Mouse (Mus musculus) lung, adult 2 months (tissue): ENCODE measurements around the gene Arntl. TPM values are rescaled to one million over a fixed set of nuclear protein-coding genes. Genes with fewer than 3 reads are reported as not detected.

ENCODE experiments used
- DNase-seq: peaks from one replicate; pipeline ENCODE4 v3.0.0; 2022
- H3K4me1 ChIP-seq: fragments of 200-500 bp; 2 replicates; pipeline ENCODE4 v1.6.1; 2011; ENCODE audit warnings: low read length; ENCODE audit not compliant: control insufficient read depth, insufficient read depth
- H3K4me3 ChIP-seq: fragments of 200-500 bp; replicated peaks from 2 replicates; pipeline ENCODE3; 2011; ENCODE audit warnings: low read depth, mild to moderate bottlenecking, control low read depth, low read length; ENCODE audit errors: extremely low read depth
- CTCF ChIP-seq: fragments of 200-500 bp; IDR thresholded peaks from 2 replicates; pipeline ENCODE4 v1.5.1; 2011; ENCODE audit warnings: mild to moderate bottlenecking, low read length, control low read depth; ENCODE audit not compliant: insufficient read depth
- POLR2A ChIP-seq: fragments of 200-500 bp; IDR thresholded peaks from 2 replicates; pipeline ENCODE4 v1.6.1; 2011; ENCODE audit warnings: low read depth, mild to moderate bottlenecking, control low read depth, low read length, borderline replicate concordance; ENCODE audit errors: extremely low read depth
- WGBS: fragments of 180-500 bp; shearing (Covaris S2); methylation state at CpG from one replicate; pipeline ENCODE4 v1.1.7; 2018; 5-methylcytosine and 5-hydroxymethylcytosine counted together
- polyA plus RNA-seq: library from polyadenylated mRNA; depleted of rRNA; stranded (reverse); fragments of >200 nt; gene quantifications from 2 replicates; pipeline ENCODE4 v1.2.3, GENCODE M21; 2012; rRNA removed

The Arntl gene
- 4.6 and 15.8 TPM in 2 replicates for polyA plus RNA-seq

DNA sequence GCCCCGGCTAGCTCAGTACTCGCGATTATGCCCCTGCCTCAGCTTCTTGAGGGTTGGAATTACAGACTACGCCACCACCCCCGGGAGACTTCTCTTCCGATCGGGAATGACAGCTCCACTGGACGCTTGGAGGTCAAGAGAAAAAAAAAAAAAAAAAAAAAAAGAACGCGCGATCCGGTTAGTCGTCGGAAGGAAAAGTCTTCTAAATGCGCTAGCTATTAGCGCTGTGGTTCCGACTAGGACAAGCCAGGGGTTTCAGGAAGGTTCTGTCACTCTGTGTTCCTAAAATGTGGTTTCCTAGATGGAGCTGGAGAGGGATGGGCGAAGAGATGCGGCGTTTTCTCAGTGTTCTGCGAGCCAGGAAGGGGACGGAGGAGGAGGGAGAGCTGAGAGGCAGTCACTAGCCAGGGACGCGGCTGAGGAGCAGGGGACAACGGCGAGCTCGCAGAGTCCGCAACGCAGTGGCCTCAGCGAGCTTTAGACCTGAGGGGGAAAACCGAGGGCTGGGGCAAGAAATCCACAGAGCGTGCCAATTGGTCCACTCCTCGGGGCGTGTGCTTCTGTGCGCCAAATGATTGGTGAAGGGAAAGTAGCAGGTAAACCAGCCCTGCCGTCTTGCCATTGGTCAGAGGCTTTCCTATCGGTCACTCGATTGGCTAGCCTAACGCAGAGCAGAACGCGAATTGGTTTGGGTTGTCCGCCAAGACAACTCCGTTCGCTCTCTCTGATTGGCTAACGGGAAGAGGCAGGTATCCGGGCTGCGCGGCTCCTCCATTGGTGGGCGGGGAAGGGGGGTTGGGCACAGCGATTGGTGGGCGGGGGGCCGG is at the start of gene Arntl:
Gene Arntl (plus strand): TSS at position 822 of the 827 bp plus-strand sequence.
- Histone ChIP-seq H3K4me3 (peak within 1 kb of the TSS; percentile 90), H3K4me1 (peaks cover 16% of the 10 kb centered on the region)
- WGBS, result under 1% methylated on average over 52 of the region's 52 CpGs
- peak; percentile 91 for DNase-seq
- TF ChIP-seq CTCF (no peak), POLR2A (peak; percentile 81; the same call in 1 of the 2 replicates)

DNA sequence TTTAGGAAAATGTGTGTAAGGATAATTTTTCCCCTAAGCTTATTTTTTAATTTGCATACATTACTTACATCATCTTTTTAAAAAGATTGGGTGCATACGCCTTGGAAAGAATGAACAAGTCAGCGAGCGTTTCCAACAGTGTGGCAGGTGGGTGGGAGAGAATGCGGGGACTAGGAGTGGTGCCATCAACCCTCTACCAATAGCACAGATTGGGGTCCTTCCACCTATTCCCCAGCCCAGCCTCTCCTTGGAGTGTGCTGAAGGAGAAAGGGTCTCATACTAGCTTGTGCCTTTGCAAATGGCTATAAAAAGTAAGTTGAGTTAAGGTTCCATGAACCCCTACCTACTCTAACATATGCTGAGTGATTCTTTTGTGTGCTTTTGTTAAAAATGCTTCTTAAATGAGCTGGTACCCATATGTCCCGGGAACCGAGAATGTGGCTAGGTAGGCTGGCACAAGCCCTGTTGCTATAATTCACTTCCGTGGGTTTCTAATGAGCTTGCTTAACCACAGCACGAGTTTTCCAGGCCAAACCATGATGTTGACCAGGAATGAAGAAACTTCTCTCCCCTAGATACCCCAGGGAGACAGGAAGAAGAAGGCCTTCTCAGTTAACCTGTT is 46.1 kb upstream of the Arntl start:
- Histone ChIP-seq H3K4me1 (peaks cover 11% of the 10 kb centered on the region), H3K4me3 (no peak overlapping the region)
- DNase-seq, result no peak
- TF ChIP-seq CTCF (no peak), POLR2A (no peak)
- WGBS, result 92% methylated on average over 8 of the region's 8 CpGs

DNA sequence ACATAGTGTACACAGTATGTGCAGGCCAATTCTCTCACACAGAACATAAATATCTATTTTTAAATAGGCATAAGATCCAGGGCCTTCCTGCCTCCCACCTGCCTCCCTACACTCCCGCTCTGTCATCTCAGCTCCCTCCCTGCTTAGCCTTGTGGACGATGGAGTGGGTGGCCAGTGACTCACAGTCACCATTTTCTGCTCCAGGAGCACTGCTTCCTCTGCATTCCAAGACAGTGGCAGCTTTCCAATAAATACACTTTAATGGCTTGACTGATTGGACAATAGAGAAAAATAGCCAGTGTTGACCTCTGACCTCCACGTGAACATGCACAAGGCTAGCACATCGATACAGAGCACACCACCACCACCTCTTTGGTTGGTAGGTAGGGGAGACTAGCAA is 42.5 kb upstream of the Arntl start:
- TF ChIP-seq CTCF (no peak), POLR2A (no peak)
- Histone ChIP-seq H3K4me1 (peaks cover 5% of the 10 kb centered on the region), H3K4me3 (no peak overlapping the region)
- 26% methylated on average over 4 of the region's 4 CpGs for WGBS
- no peak for DNase-seq

DNA sequence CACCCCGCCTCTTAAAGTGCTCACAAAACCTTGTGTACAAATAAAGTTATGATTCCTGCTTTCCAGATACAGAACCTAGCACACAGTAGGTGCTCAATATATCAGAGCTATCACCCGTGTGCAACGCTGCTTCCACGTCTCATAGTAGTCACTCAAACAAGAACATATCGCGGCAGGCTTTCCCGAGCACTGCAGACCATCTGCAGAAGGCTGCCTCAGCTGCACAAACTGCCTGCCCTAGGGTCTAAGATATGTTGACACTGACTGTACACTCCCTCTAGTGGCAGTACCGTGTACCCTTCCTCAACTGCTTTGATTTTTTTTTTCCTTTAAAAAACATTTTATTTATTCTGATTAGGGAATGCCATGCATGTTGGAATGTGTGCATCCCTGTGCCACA is 40.2 kb upstream of the Arntl start:
- peaks cover 5% of the 10 kb centered on the region for H3K4me1 ChIP-seq
- peak; percentile 28 for DNase-seq
- no peak overlapping the region for H3K4me3 ChIP-seq
- TF ChIP-seq POLR2A, result no peak
- peak; percentile 58 for TF ChIP-seq CTCF
- WGBS, result 21% methylated on average over 8 of the region's 8 CpGs

DNA sequence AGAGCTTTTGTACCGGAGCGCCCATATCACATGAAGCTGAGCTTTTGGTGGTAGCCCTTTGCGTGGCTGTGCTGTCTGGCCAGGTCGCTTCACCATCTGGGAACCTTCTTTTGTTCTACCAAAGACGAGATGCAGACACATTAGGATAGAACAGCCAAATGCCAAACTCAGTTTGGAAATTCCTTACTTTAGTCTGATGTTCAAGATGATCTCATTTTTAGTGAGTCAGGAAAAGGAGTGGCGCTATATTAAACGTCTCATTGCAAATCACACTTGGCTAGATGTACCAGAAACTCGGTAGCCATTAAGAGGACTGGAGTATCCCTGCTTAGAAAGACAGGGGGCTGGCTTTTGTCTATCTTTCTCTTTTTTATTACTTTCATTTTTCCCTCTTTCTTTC is 38.7 kb upstream of the Arntl start:
- DNase-seq, result no peak
- 75% methylated on average over 8 of the region's 8 CpGs for WGBS
- TF ChIP-seq POLR2A, result no peak
- no peak for TF ChIP-seq CTCF
- Histone ChIP-seq H3K4me1 (peaks cover 5% of the 10 kb centered on the region), H3K4me3 (no peak overlapping the region)

DNA sequence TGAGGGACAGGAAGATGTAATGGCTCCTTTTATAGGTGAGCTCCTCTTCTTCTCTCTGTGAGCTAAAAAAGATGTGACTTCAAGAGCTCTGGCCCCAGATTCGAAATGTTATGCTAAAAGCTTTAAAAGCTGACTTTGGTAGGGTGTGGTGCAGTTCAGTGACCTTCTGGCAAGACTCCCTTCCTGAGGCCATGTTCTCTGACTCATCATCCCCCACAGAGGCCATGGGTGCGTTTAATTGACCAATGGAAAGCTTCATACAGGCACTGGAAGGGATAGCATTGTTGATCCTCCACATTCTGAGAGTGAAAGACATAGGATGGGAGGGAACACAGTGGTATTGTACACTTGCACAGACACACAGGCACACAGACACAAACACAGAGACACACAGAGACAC is 34.8 kb upstream of the Arntl start:
- no peak for TF ChIP-seq CTCF
- TF ChIP-seq POLR2A, result no peak
- no peak for DNase-seq
- no peaks in the 10 kb centered on the region for H3K4me1 ChIP-seq
- 37% methylated on average over 2 of the region's 2 CpGs for WGBS
- H3K4me3 ChIP-seq, result no peak overlapping the region

DNA sequence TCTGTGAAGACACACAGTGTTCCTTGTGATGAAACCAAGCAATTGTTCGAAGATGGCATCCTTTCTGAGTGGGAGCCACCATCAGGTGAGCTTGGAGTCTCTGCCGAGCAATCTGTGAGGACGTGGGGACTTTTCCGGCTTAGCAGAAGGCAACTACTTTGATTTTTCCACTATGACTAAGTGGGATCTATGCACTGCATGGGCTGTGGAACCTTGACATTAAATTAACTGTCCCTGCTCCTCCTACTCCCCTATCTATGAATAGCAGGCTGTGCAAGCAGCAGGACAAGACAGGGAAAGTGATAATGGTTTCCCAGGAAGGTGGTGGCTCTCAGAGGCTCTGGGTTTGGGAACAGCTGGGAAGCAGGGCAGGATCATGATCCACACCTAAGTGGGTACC is 31.8 kb upstream of the Arntl start:
- no peaks in the 10 kb centered on the region for H3K4me1 ChIP-seq
- DNase-seq, result no peak
- TF ChIP-seq POLR2A (no peak), CTCF (no peak)
- WGBS, result 81% methylated on average over 4 of the region's 4 CpGs
- H3K4me3 ChIP-seq, result no peak overlapping the region

DNA sequence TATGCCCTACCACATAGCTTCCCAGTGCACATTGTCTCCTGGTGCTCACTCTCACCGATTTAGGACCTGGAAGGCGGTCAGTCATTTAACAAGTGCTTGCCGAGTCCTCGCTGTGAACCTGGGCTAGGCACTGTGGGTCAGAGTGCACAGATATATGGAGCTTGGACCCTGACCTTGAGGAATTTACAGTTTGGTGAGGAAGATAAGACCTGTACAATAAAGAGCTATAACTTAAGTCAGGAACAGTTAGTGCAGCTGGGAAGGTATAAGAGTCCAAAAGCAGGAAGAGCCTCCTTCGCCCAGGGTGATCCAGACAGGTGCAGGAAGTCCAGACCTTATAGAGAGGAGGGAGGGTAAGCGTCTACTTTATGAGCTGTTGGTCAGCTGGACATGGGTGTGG is 29.2 kb upstream of the Arntl start:
- WGBS, result 86% methylated on average over 6 of the region's 6 CpGs
- Histone ChIP-seq H3K4me1 (no peaks in the 10 kb centered on the region), H3K4me3 (no peak overlapping the region)
- TF ChIP-seq POLR2A, result no peak
- DNase-seq, result no peak

DNA sequence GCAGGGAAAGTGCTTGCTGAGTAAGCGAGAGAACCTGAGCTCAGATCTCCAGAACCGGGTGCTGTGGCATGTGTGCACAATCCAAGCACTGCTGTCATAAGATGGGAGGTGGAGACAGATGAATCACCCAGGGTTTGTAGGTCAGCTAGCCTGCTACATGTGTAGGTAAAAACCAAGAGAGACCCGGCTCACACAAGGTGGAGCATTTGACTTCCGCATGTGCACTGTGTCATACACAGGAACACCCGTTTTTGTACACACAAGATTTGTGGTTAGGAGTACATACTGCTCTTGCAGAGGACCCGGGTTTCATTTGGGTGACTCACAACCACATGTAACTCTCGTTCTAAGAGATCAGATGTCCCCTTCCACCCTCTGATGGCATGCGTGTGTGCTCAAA is 23.5 kb upstream of the Arntl start:
- no peak for TF ChIP-seq CTCF
- TF ChIP-seq POLR2A, result no peak
- peaks cover 5% of the 10 kb centered on the region for H3K4me1 ChIP-seq
- 82% methylated on average over 8 of the region's 8 CpGs for WGBS
- H3K4me3 ChIP-seq, result no peak overlapping the region
- no peak for DNase-seq

DNA sequence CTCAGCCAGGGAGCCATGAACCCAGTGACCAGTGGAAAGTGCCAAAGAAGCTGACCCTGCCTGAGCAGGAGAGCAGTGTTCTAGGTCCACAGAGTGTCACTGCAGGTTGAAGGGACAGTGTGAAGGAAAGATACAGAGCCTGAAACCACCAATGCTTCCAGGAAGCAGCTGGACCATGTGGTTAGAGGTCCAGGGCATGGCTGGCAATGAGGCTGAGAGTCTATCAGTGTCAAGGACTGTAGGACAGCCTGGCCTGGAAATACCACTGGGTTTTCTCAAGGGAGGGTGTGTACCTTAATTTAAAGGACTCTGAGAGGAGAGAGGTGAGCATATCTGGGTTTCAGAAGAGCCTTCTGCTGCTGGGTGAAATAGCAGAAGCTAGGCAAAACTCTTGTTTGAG is 22.2 kb upstream of the Arntl start:
- DNase-seq, result no peak
- Histone ChIP-seq H3K4me3 (no peak overlapping the region), H3K4me1 (peaks cover 5% of the 10 kb centered on the region)
- no peak for TF ChIP-seq CTCF
- TF ChIP-seq POLR2A, result no peak
